Mouse (Mus musculus): ENCODE results near the gene Mex3a.

DNA sequence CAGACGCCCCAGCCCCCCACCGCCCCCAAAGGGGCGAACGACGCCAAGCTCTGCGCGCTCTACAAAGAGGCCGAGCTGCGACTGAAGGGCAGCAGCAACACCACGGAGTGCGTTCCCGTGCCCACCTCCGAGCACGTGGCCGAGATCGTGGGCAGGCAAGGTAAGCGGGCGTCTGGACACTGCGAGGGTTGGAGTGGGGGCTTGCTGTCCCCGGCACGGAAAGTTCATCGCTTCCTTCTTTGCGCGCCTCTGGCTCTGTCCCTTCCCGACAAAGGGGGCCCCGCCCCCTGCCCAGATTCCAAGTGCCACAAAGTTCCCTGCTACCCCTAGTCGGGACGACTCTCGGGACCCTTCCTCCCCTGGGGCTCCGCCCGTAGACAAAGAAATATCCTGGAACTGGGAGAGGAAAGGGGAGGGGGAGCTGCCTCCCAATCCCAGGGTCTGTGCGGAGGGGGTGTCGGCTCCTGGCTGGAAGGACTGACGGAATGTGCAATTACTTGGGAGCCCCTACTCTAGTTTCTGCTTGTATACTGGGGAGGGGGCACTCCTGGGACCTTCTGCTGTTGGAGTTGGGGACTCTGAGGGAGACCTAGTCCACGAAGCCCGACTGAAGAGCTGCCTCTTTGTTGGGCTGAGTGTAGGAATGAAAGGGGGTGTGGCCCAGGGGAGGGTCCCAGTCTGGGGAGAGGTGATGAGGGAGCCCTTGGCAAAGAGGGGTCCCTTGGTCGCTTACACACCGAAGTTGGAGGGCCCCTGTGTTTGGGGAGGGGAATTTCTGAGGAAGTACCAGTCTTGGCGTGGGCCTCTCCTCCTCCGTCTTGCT is 705 bp downstream of the Mex3a start:
- no peak for TF ChIP-seq CTCF (conservative IDR thresholded peaks at IDR 0.05; ENCODE audit: low read length)
- no peak for TF ChIP-seq POU5F1 (IDR thresholded peaks at IDR 0.05; ENCODE audit: borderline replicate concordance, low read length)
